Mouse (Mus musculus): Measurements from ENCODE around the gene Frs2.

DNA sequence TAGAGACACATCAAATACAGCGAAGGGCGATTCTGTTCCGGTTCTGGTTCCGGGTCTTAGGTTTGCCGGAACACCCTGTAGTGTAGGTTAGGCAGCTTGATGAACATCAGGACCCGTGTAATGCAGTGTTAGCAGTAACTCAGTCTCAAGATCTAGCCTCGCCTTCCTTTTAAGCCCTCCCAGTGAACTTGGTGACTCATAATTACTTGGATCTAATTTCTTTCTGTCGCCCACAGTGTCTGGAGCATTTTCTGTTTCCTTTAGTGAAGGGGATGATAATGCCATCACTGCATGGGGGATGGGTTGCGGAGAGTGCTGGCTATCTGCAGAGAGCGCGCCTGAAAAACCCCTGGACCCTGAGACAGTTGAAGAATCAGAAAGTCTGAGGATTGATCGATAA is 26.3 kb upstream of the Frs2 start:
- TF ChIP-seq CTCF (IDR thresholded peaks at IDR 0.05; ENCODE audit: borderline replicate concordance, insufficient read depth, low read depth, low read length) (no peak), POLR2A (IDR thresholded peaks at IDR 0.05; ENCODE audit: borderline replicate concordance, insufficient read depth, low read length) (no peak)

Data from cerebellum, adult 2 months (tissue).